Mouse (Mus musculus) CD4-positive helper T cell, adult 2 months (primary cell): ENCODE measurements around the gene Fads6.
A peak's percentile ranks its signal among the peaks of the same experiment; 100 is the strongest.

Experiments
- DNase-seq: peaks from one replicate; pipeline ENCODE4 v3.0.0-alpha.2; 2012; ENCODE audit warnings: low read depth, missing footprints, low spot score

Fads6 gene

DNA sequence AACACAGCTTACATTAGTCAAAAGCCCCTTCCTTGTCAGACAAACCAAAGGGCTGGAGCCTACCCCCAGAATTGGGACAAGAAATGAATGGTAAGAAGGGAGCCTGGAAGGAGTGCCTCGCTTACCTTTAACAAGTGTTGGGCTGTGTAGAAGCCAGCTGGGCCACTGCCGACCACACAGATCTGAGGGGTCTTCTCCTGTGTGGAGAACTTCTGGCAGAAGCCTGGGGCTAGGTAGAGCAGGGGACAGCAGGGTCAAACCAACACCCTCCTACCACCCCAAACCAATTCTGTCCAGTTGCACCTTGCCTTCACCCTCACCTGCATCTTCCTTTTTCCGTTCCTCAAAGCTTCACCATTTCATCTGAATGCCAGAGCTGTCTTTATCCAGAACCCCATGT is 21.5 kb downstream of the Fads6 start:
- DNase-seq, result no peak

- peak; percentile 36 for DNase-seq
Observed at GRCm38 (mm10) chr11:115275509-115275908, 22.0 kb downstream of the Fads6 start.

- DNase-seq, result no peak
Observed at GRCm38 (mm10) chr11:115274771-115275170, 22.7 kb downstream of the Fads6 start.

GRCm38 (mm10) chr11:115274178-115274577 is 23.3 kb downstream of the Fads6 start:
- no peak for DNase-seq

GRCm38 (mm10) chr11:115273735-115274134 is 23.7 kb downstream of the Fads6 start:
- no peak for DNase-seq

- DNase-seq, result no peak
Observed at GRCm38 (mm10) chr11:115272894-115273498, 24.5 kb downstream of the Fads6 start.

- no peak for DNase-seq
Observed at GRCm38 (mm10) chr11:115271481-115271880, 26.0 kb downstream of the Fads6 start.

DNA sequence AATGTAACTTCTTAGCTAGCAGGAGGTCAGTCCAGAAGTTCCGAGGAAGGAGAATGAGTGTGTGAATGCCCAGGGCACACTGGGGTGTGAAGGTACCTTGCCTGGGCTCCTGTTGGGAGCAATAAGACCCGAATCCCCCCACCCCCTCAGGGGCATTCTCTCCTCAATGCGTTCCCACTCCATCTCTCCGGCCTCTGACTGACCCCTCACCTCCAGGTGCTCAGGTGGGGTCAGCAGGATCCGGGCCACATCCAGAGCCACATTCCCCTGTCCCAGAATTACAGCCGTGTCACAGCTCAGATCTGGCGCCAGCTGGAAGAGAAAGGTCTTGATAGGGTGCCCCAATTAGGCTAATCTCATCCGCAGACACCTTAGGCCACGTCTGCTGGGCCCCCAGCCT is 26.4 kb downstream of the Fads6 start:
- DNase-seq, result no peak

- DNase-seq, result peak; percentile 59
Observed at GRCm38 (mm10) chr11:115270148-115270861, 27.2 kb downstream of the Fads6 start.

DNA sequence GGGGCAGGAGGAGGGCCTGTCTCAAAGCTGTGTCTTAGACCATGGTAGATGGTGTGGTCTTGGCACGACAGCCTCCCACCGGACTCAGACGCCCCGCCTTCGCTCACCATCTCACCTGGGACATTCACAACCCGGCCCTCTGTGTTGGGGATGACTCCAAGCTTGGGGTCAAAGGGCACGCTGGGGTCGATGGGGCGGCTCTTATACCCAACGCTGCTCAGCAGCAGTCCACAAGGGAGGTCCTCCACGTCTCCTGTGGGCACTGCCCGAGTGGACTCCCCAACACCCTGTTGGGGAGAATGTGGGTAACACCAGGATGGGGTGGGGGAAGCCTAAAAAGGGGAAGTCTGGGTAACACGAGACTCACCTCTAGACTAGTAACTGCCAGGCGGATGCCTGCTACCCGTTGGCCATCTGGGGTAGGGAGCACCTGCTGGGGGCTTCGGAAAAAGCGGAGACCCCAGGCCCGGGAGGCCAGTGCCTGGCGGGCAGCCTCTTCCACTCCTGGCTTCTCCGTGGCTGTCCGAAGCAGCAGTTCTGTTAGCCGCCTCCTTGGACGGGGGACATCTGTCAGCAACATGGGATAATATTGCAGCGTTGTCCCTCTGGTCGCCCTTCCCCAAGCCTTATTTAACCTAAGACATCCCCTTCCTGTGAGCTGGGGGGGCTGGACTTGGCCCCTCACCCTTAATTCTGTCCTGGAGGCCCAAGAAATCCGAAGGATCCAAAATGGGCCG is 28.0 kb downstream of the Fads6 start:
- no peak for DNase-seq

DNA sequence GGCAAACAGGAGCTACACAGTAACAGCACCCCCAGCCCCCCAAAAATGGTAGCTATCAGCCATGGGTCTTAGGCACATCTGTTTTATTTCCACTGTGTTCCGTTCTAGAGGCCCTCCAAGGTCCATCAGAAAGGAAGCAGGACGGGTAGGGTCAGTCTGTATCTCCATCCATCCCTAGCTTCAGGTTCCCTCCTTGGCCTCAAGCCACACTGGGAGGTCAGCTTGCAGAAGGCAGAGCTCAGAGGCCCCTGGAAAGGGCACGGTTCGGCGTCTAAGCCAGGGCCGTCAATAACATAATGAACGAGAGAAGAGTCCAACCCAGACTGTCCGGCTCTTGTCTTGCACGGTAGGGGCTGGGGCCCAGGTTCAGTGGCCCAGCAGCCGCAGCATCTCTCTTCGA is 29.5 kb downstream of the Fads6 start:
- no peak for DNase-seq

- no peak for DNase-seq
Observed at GRCm38 (mm10) chr11:115267061-115267883, 30.2 kb downstream of the Fads6 start, which contains the start of gene Grin2c. TSS of gene Grin2c (minus strand) at chr11:115267243.

- peak; percentile 24 for DNase-seq
Observed at GRCm38 (mm10) chr11:115266400-115266778, 31.1 kb downstream of the Fads6 start.

- DNase-seq, result peak; percentile 29
Observed at GRCm38 (mm10) chr11:115265771-115266399, 31.6 kb downstream of the Fads6 start.

- DNase-seq, result peak; percentile 51
Observed at GRCm38 (mm10) chr11:115264862-115265668, 32.4 kb downstream of the Fads6 start.

DNA sequence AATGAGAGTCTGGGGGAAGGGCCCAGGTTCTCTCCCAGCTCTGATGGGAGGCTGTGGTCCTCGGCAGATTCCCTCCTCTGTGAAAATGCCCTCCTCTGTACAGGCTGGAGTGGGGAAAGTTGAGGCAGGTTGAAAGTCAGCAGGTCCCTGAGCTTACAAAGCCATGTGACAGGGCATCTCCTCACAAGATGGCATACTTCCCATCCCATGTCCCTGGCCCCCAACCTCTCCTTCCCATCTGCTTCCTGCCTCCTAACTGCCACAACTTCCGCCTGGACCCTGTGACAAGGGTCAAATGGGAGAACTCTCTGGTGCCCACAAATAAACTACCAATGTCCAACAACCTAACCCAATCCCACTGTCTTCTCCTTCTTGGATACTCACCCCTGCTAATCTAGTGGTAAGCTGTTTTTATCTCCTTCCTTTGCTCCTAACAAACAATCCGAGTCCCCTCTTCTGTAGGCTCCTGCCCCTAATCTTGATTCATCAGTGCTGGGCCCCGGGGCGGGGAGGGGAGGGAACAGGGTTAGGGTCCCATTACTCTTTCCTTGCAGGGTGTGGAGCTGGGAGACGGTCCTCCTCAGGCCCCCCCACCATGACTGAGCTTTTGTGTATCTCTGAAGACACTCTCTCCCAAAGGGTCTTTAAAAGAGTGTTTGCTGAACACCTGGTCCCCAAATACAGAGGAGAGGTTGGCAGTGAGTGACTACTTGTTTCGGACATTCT is 33.2 kb downstream of the Fads6 start:
- DNase-seq, result no peak

DNA sequence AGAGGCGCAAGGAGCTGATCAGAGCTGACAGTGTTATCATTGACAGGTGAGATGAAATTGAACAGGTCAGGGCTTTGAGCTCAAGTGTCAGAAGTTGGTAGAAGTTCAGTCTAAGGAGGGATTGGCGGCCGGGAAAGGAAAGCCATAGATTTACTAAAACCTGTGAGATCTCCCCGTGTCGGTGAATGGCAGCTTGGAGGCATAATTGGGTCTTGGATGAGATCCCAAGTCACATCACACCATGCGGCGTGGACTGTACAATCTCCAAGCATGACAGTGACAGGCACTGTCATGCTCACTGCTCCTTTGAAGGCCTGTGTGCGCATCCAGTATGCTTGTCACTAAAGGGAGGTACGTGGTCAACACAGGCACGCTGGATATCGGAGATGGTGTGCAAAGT is 34.5 kb downstream of the Fads6 start:
- DNase-seq, result no peak

- DNase-seq, result no peak
Observed at GRCm38 (mm10) chr11:115259134-115259533, 38.3 kb downstream of the Fads6 start.

- peak; percentile 53 for DNase-seq
Observed at GRCm38 (mm10) chr11:115257775-115258510, 39.5 kb downstream of the Fads6 start.
